Mouse (Mus musculus): Measurements from ENCODE around the gene Nat8l. TPM values are rescaled to one million over a fixed set of nuclear protein-coding genes. Genes with fewer than 3 reads are reported as not detected.

Nat8l gene
- total RNA-seq, 2 experiments from 2014 or later, result 139 to 141 TPM

DNA sequence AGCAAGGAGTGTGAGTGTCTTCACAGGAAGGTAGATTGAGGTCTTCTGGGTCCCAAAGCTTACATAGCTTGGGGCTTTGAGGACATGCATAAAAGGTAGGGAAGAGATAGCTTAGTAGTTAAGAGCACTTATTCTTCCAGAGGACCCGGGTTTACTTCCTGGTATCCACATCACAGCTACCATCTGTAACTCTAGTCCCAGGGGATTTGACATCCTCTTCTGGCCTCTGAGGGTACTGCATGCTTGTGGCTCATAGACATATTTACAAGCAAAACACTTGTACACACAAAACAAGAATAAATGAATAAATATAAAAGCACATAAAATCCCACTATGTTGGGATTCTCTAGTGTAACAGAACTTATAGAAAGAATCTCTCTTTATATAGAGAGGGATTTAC is 18.9 kb downstream of the Nat8l start:
- Histone ChIP-seq H3K4me3 (no peak overlapping the region), H3K27ac (no peak overlapping the region)
- no peak for DNase-seq (ENCODE audit: low spot score in 2 of 2)
- TF ChIP-seq CTCF (conservative IDR thresholded peaks at IDR 0.05), result peak; percentile 63

DNA sequence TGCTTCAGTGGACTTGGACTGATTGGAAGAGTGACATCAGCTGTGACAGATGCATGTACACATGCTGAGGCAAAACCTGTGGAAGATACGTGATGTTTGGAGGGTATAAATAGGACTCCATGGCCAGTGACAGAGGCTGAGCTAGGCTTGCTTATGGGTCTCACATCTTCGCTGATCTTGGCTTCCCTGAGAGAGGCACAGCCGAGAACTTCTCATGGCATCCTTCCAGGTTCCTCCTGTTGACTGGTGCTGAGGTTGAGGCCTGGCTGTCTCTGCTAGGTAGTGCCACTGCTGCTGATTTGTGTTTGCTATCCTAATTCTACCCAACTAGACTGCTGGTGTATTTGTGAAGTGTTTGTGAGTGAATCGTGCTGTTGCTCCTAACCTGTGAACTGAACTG is 23.2 kb downstream of the Nat8l start:
- no peak for DNase-seq (ENCODE audit: low spot score in 2 of 2)
- no peak for TF ChIP-seq CTCF (conservative IDR thresholded peaks at IDR 0.05)
- H3K27ac ChIP-seq, result no peak overlapping the region

DNA sequence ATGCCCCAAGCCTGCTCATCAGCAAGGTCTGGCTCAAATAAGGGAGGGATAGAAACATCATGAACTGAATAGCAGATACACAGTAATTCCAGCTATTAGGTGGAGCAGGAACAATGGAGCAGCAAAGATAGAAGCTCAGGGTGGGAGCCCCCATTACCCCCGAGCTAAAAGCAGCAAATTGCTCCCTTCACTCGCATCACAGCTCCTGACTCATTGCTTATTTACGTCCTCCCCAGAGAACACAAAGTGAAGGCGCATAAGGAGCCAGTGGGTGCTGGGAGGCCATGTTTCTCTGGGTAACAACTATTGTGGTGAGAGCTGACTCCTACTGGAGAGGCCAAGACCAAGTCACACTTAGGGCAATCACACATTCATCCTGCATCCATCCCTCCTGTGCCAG is 34.3 kb downstream of the Nat8l start:
- Histone ChIP-seq H3K4me3 (no peak overlapping the region), H3K27ac (no peak overlapping the region)
- TF ChIP-seq CTCF (conservative IDR thresholded peaks at IDR 0.05), result no peak
- DNase-seq (ENCODE audit: low spot score in 2 of 2), result no peak

More for the DNA sequence above, 23.2 kb downstream of the Nat8l start:
- H3K4me3 ChIP-seq, result no peak overlapping the region

DNA sequence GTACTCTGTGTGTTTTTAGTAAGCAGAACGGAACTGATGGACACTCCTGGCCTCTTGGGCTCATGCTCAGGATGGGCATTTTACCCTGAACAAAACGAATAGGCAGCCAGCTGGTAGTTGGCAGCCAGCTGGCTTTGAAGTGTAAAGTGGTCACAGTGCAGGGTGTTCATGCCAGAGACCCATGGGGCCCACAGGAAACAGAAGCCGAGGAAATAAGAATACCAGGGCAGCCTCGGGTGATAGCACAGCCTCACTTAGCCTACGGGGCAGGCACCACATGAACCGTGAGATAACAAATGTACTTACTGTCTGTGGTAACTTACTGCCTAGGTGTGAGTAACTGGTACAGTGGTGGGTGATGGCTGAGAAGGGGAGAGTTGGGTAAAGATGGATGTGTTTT is 35.2 kb downstream of the Nat8l start:
- Histone ChIP-seq H3K4me3 (no peak overlapping the region), H3K27ac (no peak overlapping the region)
- no peak for TF ChIP-seq CTCF (conservative IDR thresholded peaks at IDR 0.05)
- DNase-seq (ENCODE audit: low spot score in 2 of 2), result no peak

DNA sequence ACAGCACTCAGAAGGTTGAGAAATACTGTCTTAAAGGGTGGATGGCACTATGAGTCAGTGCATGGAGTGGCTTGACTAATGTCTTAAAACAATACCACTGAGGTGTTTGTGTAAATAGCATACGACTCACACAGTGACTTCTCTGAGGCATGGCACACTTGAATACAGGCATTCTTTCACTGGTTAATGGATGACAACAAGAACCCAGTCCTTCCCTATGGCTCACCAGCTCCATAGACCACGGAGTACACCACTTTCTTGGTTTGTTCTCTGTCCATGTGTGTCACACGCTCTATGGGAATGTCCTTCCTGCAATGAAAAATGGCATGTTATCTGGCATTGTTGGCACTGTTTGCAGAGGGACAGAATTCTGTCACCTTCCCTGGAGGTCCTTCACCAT is 36.7 kb downstream of the Nat8l start:
- no peak for TF ChIP-seq CTCF (conservative IDR thresholded peaks at IDR 0.05)
- no peak overlapping the region for H3K4me3 ChIP-seq
- no peak overlapping the region for H3K27ac ChIP-seq
- no peak for DNase-seq (ENCODE audit: low spot score in 2 of 2)

Other genes starting within 250 kb of the Nat8l start
- 100 to 1,000 TPM in 1 of 2 experiments, 10 to 100 TPM in 1; 99.8 to 108 TPM for gene Letm1, start 213.2 kb upstream of the Nat8l start, total RNA-seq (2021)
- 100 to 1,000 TPM; 123 to 133 TPM for gene Nsd2, start 175.3 kb upstream of the Nat8l start, total RNA-seq (2021)
- gene Nelfa, start 59.6 kb upstream of the Nat8l start, total RNA-seq (2021), result 10 to 100 TPM; 19.5 to 22.5 TPM
- gene Gm1673, start 12.6 kb upstream of the Nat8l start, total RNA-seq (2021), result 10 to 100 TPM; 57.5 to 58.0 TPM
- 1 to 10 TPM in 1 of 2 experiments, under 1 TPM in 1; 0.61 to 1.0 TPM for gene Poln, start 173.5 kb downstream of the Nat8l start, total RNA-seq (2021)
- 1 to 10 TPM; 6.4 to 7.3 TPM for gene Haus3, start 173.5 kb downstream of the Nat8l start, total RNA-seq (2021)
- 10 to 100 TPM; 84.9 to 94.7 TPM for gene Mxd4, start 191.7 kb downstream of the Nat8l start, total RNA-seq (2021)

Measured in layer of hippocampus, adult 2 months (tissue).